Mouse (Mus musculus) G1E (cell line): ENCODE data around the gene Prm2.

ENCODE experiments used
- CTCF ChIP-seq: IDR thresholded peaks from 2 replicates; pipeline ENCODE4 v1.5.1; 2012; ENCODE audit warnings: low read depth, low read length, inconsistent platforms, mixed read lengths
- GATA1 ChIP-seq: IDR thresholded peaks from 2 replicates; pipeline ENCODE4 v1.6.1; 2012; ENCODE audit warnings: borderline replicate concordance, low read length, inconsistent platforms, mixed read lengths

GRCm38 (mm10) chr16:10842282-10842855 lies 46.4 kb upstream of the Prm2 start:
- TF ChIP-seq CTCF (no peak), GATA1 (no peak)
